Mouse (Mus musculus) heart, postnatal 14 days (tissue): ENCODE results near the gene AW011738. TPM values are rescaled to one million over a fixed set of nuclear protein-coding genes. Genes with fewer than 3 reads are reported as not detected.

Experiments
- DNase-seq, 2 experiments: peaks; one replicate each; pipeline ENCODE4 v3.0.0; 2021 to 2022
- intact Hi-C: fragments of 180-260 bp; cut with DNase I; formaldehyde crosslinking; loops from one replicate; pipeline ENCODE4 v1.15.1; 2025
- long read RNA-seq, 2 experiments: library from polyadenylated mRNA; stranded (forward); transcript quantifications; one replicate each; pipeline ENCODE4 v2.0.0; 2021
- total RNA-seq, 2 experiments: library from RNA; stranded (reverse); gene quantifications; 2 replicates each; pipeline ENCODE4 v1.2.3; 2021

Gene AW011738
- 1 to 10 TPM; 5.5 to 6.3 TPM for total RNA-seq
- long read RNA-seq, experiment 1, transcript AW011738-201 (1 exons, 1,848 nt), result major isoform, 5 of 5 reads
- long read RNA-seq, experiment 1, partial matches to known transcripts, result 0 of 5 reads
- long read RNA-seq, experiment 1, other reads (novel, unspliced or antisense), result 0 of 5 reads
- long read RNA-seq, experiment 2, partial matches to known transcripts, result 0 of 4 reads
- long read RNA-seq, experiment 2, other reads (novel, unspliced or antisense), result 2 of 4 reads

- intact Hi-C loops, result loop anchor here (2.0 kb wide), 1 partner anchor 28 kb away; no protein-coding TSS in a partner anchor
- DNase-seq, result peak; percentile 78 to 80
Measured at GRCm38 (mm10) chr4:156203001-156203412, at the start of gene AW011738. Gene AW011738 (plus strand): TSS chr4:156203304.

- no peak for DNase-seq
- intact Hi-C loops, result no loop called here
Measured at GRCm38 (mm10) chr4:156154771-156155170, 48.3 kb upstream of the AW011738 start.

- intact Hi-C loops, result no loop called here
- DNase-seq, result no peak
Measured at GRCm38 (mm10) chr4:156166477-156166876, 36.6 kb upstream of the AW011738 start.

- intact Hi-C loops, result no loop called here
- DNase-seq, result no peak
Measured at GRCm38 (mm10) chr4:156168611-156169010, 34.5 kb upstream of the AW011738 start.

- no peak for DNase-seq
- intact Hi-C loops, result no loop called here
Measured at GRCm38 (mm10) chr4:156169129-156169528, 34.0 kb upstream of the AW011738 start.

- DNase-seq, result peak; percentile 52 to 65
- intact Hi-C loops, result loop anchor here (5.0 kb wide), 1 partner anchor 45 kb away; no protein-coding TSS in a partner anchor
Measured at GRCm38 (mm10) chr4:156171828-156172227, 31.3 kb upstream of the AW011738 start.

GRCm38 (mm10) chr4:156177630-156178029 is 25.5 kb upstream of the AW011738 start:
- intact Hi-C loops, result no loop called here
- DNase-seq, result no peak

GRCm38 (mm10) chr4:156183747-156184146 is 19.4 kb upstream of the AW011738 start:
- DNase-seq, result no peak
- intact Hi-C loops, result no loop called here

- peak in 1 of 2 experiments; percentile 14 for DNase-seq
Measured at GRCm38 (mm10) chr4:156184291-156184954, 18.7 kb upstream of the AW011738 start.

GRCm38 (mm10) chr4:156185456-156185949 is 17.6 kb upstream of the AW011738 start:
- DNase-seq, result no peak
- intact Hi-C loops, result no loop called here

More at GRCm38 (mm10) chr4:156184291-156184954, 18.7 kb upstream of the AW011738 start:
- intact Hi-C loops, result no loop called here

- intact Hi-C loops, result no loop called here
- DNase-seq, result peak in 1 of 2 experiments; percentile 16
Measured at GRCm38 (mm10) chr4:156185950-156186850, 16.9 kb upstream of the AW011738 start.

GRCm38 (mm10) chr4:156188162-156188810 is 14.8 kb upstream of the AW011738 start:
- intact Hi-C loops, result no loop called here
- DNase-seq, result no peak

- intact Hi-C loops, result no loop called here
- peak; percentile 23 to 32 for DNase-seq
Measured at GRCm38 (mm10) chr4:156188811-156189323, 14.2 kb upstream of the AW011738 start.

- intact Hi-C loops, result loop anchor here (5.0 kb wide), 1 partner anchor 80 kb away; no protein-coding TSS in a partner anchor
- peak; percentile 44 to 56 for DNase-seq
Measured at GRCm38 (mm10) chr4:156192421-156193199, 10.5 kb upstream of the AW011738 start.

- intact Hi-C loops, result loop anchor here (5.0 kb wide), 1 partner anchor 81 kb away; no protein-coding TSS in a partner anchor
- no peak for DNase-seq
Measured at GRCm38 (mm10) chr4:156193200-156193590, 9.9 kb upstream of the AW011738 start.

GRCm38 (mm10) chr4:156193906-156194305 is 9.2 kb upstream of the AW011738 start:
- intact Hi-C loops, result loop anchor here (5.0 kb wide), 1 partner anchor 82 kb away; no protein-coding TSS in a partner anchor
- no peak for DNase-seq

GRCm38 (mm10) chr4:156194346-156194745 is 8.8 kb upstream of the AW011738 start:
- DNase-seq, result no peak

GRCm38 (mm10) chr4:156195927-156196870 is 6.9 kb upstream of the AW011738 start:
- intact Hi-C loops, result no loop called here
- DNase-seq, result peak; percentile 77 to 79

More at GRCm38 (mm10) chr4:156194346-156194745, 8.8 kb upstream of the AW011738 start:
- intact Hi-C loops, result loop anchor here (5.0 kb wide), 1 partner anchor 82 kb away; no protein-coding TSS in a partner anchor
